Mouse (Mus musculus) small intestine, adult 2 months (tissue): ENCODE results near the gene Eif3l. TPM values are rescaled to one million over a fixed set of nuclear protein-coding genes. Genes with fewer than 3 reads are reported as not detected.
A peak's percentile ranks its signal among the peaks of the same experiment; 100 is the strongest.

Source experiments
- H3K27ac ChIP-seq: fragments of 200-500 bp; 2 replicates; pipeline ENCODE4 v1.5.1; 2012; ENCODE audit warnings: low read depth, low read length, control low read depth, inconsistent platforms; ENCODE audit not compliant: insufficient read depth
- H3K27me3 ChIP-seq: fragments of 200-500 bp; 2 replicates; pipeline ENCODE4 v1.6.1; 2012; ENCODE audit warnings: mild to moderate bottlenecking, moderate library complexity, low read length, inconsistent platforms; ENCODE audit not compliant: control insufficient read depth, insufficient read depth
- H3K36me3 ChIP-seq: fragments of 200-500 bp; 2 replicates; pipeline ENCODE4 v1.6.1; 2012; ENCODE audit warnings: mild to moderate bottlenecking, low read length, control low read depth, inconsistent platforms; ENCODE audit not compliant: control insufficient read depth, insufficient read depth
- H3K4me1 ChIP-seq: fragments of 200-500 bp; 2 replicates; pipeline ENCODE4 v1.6.1; 2012; ENCODE audit warnings: low read length, inconsistent platforms, mixed read lengths; ENCODE audit not compliant: control insufficient read depth, insufficient read depth, insufficient read length
- H3K4me3 ChIP-seq: fragments of 200-500 bp; 2 replicates; pipeline ENCODE4 v1.5.1; 2012; ENCODE audit warnings: low read depth, mild to moderate bottlenecking, control low read depth, inconsistent platforms, low read length, moderate library complexity
- CTCF ChIP-seq: fragments of 200-500 bp; IDR thresholded peaks from 2 replicates; pipeline ENCODE4 v1.5.1; 2012; ENCODE audit warnings: low read depth, mild to moderate bottlenecking, control low read depth, inconsistent platforms, low read length, moderate library complexity, mixed read lengths; ENCODE audit not compliant: insufficient replicate concordance, insufficient read length; ENCODE audit errors: extremely low read depth
- POLR2A ChIP-seq: fragments of 200-500 bp; IDR thresholded peaks from 2 replicates; pipeline ENCODE4 v1.6.1; 2012; ENCODE audit warnings: low read depth, mild to moderate bottlenecking, control low read depth, inconsistent platforms, low read length, moderate library complexity
- WGBS: fragments of 180-500 bp; shearing (Covaris S2); methylation state at CpG from one replicate; pipeline ENCODE4 v1.1.7; 2018; 5-methylcytosine and 5-hydroxymethylcytosine counted together
- polyA plus RNA-seq: library from polyadenylated mRNA; depleted of rRNA; stranded (reverse); fragments of >200 nt; gene quantifications from 2 replicates; pipeline ENCODE4 v1.2.3, GENCODE M21; 2012

Eif3l gene
- polyA plus RNA-seq, 1 experiment = 88.3 TPM

DNA sequence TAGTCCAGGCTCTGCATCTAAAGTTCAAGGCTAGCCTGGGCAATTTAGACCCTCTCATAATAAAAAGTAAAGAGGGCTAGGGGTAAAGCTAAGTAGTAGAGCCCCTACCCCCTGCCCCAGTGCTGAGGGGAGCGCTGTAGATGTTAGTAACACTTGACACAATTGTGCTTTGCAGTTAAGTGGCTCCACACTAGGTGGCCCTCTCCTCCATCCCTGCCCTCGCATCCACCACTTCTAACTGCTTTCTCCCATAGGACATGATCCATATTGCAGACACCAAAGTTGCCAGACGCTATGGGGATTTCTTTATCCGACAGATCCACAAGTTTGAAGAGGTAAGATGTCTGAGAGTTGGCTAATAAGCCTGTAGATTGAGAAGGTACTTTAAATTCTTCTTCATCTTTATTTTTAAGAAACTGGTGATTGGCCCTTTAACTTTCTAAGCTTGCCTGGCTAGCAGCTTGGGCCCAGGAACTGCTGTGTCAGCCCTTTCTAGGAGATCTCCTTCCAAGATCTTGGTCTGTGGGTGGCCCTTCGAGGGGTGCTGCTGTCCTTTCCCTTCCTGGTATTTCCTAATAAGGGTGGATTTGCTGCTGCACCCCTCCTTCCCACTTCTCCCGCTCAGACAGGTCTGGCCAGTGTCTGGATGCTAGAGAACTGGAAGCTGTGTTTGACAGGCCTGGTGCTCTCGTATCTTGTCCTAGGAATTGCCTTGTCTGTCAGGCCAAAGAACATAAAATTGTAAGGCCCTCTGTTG, 18.3 kb downstream of the Eif3l start:
- 67% methylated on average over 7 of the region's 7 CpGs for WGBS
- peaks cover 3% of the 10 kb centered on the region for H3K4me1 ChIP-seq
- H3K27me3 ChIP-seq = no peaks in the 10 kb centered on the region
- peak overlapping the region; percentile 20; the same call in 1 of the 2 replicates for H3K27ac ChIP-seq
- peak; percentile 31; the same call in 1 of the 2 replicates for TF ChIP-seq CTCF
- TF ChIP-seq POLR2A = no peak
- peaks cover 57% of the 10 kb centered on the region for H3K36me3 ChIP-seq
- no peak overlapping the region for H3K4me3 ChIP-seq

DNA sequence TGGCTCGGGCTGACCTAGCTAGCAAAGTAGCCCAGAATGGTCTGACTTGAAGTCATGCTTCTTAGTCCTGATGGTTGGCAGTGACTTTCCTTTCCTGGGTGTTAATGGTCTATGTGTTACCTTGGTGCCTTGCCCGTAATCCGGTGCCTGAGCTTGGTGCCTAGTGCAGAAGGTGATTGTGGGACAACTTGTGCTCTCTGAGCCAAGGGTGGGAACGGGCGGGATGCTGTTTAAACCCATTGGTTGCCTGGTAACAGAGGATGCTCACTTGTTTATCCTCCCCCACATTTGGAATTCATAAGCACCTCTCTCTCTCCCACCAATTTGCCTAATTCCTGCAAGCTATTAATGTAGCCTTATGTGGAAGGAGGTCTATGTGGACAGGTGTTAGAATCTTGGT, 20.5 kb downstream of the Eif3l start:
- Histone ChIP-seq H3K4me3 (no peak overlapping the region), H3K27ac (no peak overlapping the region), H3K27me3 (no peaks in the 10 kb centered on the region), H3K36me3 (peaks cover 41% of the 10 kb centered on the region), H3K4me1 (peaks cover 3% of the 10 kb centered on the region)
- WGBS = 82% methylated on average over 5 of the region's 5 CpGs
- TF ChIP-seq POLR2A (no peak), CTCF (no peak)

DNA sequence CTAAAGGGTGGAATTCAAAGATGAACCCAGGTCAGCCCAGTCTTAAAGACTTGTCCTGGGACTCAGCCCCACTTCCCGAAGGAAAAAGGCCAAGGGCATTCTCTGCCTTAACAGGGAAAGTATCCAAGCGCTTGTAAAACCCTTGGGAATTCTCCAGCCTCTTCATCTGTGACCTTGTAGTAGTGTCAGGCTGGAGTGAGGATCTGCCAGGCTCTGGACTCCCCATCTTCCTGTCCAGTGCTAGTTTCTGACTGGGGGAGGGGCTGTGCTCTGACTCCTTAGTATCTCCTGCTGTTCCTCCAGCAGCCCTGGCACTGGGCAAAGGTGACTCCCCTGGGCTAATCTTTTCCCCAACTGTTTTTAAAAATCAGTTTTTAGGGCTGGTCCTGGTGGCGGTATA, 21.6 kb downstream of the Eif3l start:
- Histone ChIP-seq H3K36me3 (peaks cover 30% of the 10 kb centered on the region), H3K4me1 (peaks cover 3% of the 10 kb centered on the region), H3K27me3 (no peaks in the 10 kb centered on the region), H3K4me3 (no peak overlapping the region), H3K27ac (peak overlapping the region; percentile 37; the same call in 1 of the 2 replicates)
- no peak for TF ChIP-seq CTCF
- no peak for TF ChIP-seq POLR2A
- 59% methylated on average over 3 of the region's 3 CpGs for WGBS

DNA sequence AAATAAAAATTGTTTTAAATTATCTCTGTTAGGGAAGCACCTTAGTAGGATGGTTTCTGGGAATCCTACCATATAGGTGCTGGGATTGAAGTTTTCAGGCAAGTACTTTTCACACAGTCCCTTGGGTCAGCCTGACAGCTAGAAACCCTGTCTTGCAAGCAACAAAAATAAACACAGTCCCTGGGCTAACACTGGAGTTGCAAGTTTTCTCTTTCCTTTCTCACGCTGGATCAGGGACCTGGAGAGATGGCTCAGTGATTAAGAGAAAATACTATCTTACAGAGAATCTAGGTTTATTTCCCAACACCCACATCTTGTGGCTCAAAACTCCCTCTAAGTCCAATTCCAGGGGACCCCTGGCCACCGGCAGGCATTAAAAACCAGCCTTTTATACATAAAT, 22.2 kb downstream of the Eif3l start:
- peaks cover 3% of the 10 kb centered on the region for H3K4me1 ChIP-seq
- WGBS = 22% methylated on average over 2 of the region's 2 CpGs
- no peaks in the 10 kb centered on the region for H3K27me3 ChIP-seq
- H3K36me3 ChIP-seq = peaks cover 27% of the 10 kb centered on the region
- H3K27ac ChIP-seq = peak overlapping the region; percentile 50
- H3K4me3 ChIP-seq = no peak overlapping the region
- TF ChIP-seq CTCF (no peak), POLR2A (no peak)

DNA sequence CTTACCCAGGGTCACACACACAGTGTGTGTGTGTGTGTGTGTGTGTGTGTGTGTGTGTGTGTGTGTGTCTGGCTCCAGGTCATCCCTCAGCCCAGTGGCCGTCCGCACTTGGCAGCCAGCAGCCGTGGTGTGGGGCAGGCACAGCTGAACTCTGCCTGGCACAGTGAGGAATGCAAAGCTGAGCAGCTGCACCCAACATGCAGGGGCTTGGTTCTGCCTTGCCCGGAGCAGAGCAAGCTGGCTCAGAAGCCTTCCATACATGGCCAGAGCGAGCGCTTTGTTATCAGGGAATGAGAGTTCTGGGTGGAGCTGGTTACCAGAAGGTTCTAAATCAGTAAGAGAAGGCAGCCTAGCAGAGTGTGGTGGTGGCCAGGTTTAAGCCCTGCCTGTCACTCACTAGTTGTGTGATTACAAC, 22.6 kb downstream of the Eif3l start:
- peak overlapping the region; percentile 50 for H3K27ac ChIP-seq
- WGBS = 19% methylated on average over 6 of the region's 6 CpGs
- H3K27me3 ChIP-seq = no peaks in the 10 kb centered on the region
- H3K4me3 ChIP-seq = no peak overlapping the region
- H3K36me3 ChIP-seq = peaks cover 24% of the 10 kb centered on the region
- peaks cover 3% of the 10 kb centered on the region for H3K4me1 ChIP-seq
- TF ChIP-seq POLR2A = no peak
- no peak for TF ChIP-seq CTCF

GRCm38 (mm10) chr15:79098220-79098619, 23.2 kb downstream of the Eif3l start:
- 80% methylated on average over 5 of the region's 5 CpGs for WGBS
- peak overlapping the region; percentile 50 for H3K27ac ChIP-seq
- TF ChIP-seq POLR2A (no peak), CTCF (no peak)

DNA sequence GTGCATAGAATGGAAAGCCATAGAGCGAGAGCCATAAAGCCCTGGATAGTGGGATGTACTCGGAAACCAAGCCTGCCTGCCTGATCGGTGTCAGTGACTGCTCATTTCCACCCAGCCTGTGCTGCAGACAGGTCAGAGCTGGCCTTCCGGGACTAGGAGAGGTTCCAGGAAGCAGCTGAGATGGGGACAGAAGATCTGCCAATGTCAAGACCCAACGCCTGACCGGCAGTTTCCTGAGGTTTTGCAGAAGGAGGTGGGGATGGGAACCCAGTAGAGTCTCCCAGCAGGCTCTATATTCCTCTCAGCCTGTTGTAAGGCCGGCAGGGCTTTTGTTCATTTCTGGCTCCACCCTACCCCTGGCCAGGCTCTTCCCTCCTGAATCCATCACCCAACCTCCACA, 23.9 kb downstream of the Eif3l start:
- H3K27ac ChIP-seq = peak overlapping the region; percentile 50; the same call in 1 of the 2 replicates
- H3K36me3 ChIP-seq = peaks cover 14% of the 10 kb centered on the region
- H3K4me3 ChIP-seq = no peak overlapping the region
- TF ChIP-seq CTCF (no peak), POLR2A (no peak)
- 74% methylated on average over 7 of the region's 7 CpGs for WGBS
- no peaks in the 10 kb centered on the region for H3K27me3 ChIP-seq
- peaks cover 3% of the 10 kb centered on the region for H3K4me1 ChIP-seq

More at GRCm38 (mm10) chr15:79098220-79098619, 23.2 kb downstream of the Eif3l start:
- Histone ChIP-seq H3K4me1 (peaks cover 3% of the 10 kb centered on the region), H3K27me3 (no peaks in the 10 kb centered on the region), H3K4me3 (no peak overlapping the region), H3K36me3 (peaks cover 20% of the 10 kb centered on the region)

DNA sequence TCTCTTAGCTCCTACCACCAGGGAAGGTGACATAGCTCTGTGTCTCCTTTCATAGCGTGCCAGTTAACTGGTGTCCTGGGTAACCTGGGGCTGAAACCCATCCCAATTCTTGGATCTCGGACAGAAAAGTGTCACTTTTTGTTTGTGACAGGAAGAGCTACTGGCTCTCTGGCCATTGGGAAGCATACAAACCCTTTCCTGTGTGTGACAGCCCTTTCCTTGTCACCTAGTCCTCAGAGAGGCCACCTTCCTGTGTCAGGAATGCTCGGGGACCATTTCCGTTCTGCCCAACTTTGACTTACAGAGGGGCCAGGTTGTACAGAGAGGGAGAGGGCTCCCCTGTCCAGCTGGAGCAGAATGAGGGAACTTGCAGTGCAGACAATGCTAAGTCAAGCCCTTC, 24.5 kb downstream of the Eif3l start:
- Histone ChIP-seq H3K36me3 (peaks cover 8% of the 10 kb centered on the region), H3K4me3 (no peak overlapping the region), H3K4me1 (peaks cover 3% of the 10 kb centered on the region), H3K27me3 (no peaks in the 10 kb centered on the region), H3K27ac (no peak overlapping the region)
- WGBS = 83% methylated on average over 4 of the region's 4 CpGs
- TF ChIP-seq POLR2A = no peak
- TF ChIP-seq CTCF = no peak
